Mouse (Mus musculus) erythroblast, adult 5-6 weeks (primary cell): ENCODE results near the gene Ppig. TPM values are rescaled to one million over a fixed set of nuclear protein-coding genes. Genes with fewer than 3 reads are reported as not detected.

Experiments used
- ATAC-seq: replicated peaks from 2 replicates; pipeline ENCODE4 v1.8.0; 2016; ENCODE audit warnings: moderate number of reproducible peaks, mild to moderate bottlenecking, moderate TSS enrichment, inconsistent platforms; ENCODE audit not compliant: poor library complexity, low FRiP score, severe bottlenecking
- total RNA-seq, 2 experiments: library from RNA; stranded (forward) in 1 of 2; stranded (reverse) in 1 of 2; fragments of 150-400 nt in 1 of 2; fragments of 200-764, 138-1000 nt in 1 of 2; gene quantifications; 2 replicates each; pipeline versions ENCODE4 v1.2.3 to v1.2.4; 2015 to 2017; ENCODE audit warnings: low replicate concordance in 2 of 2

Ppig gene
- total RNA-seq, 2 experiments from 2014 or later = 14.9 to 33.6 TPM

DNA sequence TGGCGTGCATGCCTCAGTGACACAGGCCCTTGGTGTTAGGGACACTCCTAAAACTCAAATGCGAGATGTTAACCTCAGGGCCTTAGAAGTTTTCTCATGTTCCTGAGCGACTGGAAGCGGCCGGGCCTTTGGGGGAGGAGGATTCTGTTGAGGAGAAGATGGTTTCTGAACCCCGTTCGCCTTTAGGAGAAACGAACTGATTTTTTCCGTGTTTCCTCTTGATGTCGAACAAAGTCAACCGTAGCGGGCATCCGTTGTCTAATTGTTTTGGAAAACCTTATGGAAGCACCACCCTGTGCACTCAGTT lies 1.1 kb downstream of the Ppig start:
- no peak; the same call in 1 of the 2 replicates for ATAC-seq

DNA sequence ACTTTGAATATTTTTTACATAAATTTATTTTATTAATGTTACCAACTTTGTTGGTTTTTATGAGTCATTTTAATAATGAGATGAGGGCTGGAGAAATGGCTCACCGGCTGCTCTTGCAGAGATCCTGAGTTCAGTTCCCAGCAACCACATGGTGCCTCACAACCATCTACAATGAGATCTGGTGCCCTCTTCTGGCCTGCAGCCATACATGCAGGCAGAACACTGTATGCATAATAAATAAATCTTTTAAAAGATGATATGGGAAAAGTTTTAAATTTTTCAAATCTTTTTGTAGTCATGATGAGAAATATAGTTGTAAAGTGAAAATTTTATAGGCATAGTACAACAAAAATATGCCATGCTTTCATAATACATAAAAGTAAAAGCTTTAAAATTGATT lies 22.7 kb downstream of the Ppig start:
- ATAC-seq = no peak

DNA sequence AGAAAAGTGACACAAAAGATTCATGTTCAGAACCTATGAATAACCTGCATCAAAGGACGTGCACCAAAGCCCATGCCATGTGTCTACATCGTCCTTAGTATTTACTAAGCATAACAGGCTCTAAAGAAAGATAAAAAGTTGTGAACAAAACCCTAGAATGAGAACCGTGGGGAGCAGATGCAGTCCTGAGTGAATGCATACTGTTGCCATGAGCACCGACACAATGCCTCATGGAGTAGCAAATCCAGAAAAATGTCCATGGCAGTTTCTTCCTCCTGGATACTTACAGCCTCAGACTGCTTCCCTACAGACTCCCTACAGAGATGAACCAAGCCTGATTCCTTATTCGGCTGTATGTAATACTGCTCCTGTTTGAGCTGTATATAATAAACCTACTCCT lies 38.6 kb downstream of the Ppig start:
- ATAC-seq = no peak

DNA sequence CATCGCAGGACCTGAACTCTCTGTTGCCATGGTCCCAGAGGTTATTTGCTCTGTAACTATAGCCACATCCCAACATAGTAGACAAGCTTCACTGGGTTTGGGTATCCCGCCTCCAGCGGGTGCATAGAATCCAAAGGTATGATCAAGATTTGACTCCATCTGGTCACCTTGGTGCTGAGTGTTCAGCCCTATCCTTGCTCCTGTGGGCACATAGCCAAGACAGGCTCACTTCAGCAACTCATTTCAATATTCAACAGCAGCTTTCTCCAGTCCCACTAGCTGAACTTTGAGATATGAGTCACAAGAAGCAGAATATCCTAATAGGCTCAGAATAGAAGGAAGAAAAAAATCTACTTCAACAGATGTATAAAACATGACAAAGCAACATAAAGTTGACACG lies 41.0 kb downstream of the Ppig start:
- ATAC-seq = no peak

DNA sequence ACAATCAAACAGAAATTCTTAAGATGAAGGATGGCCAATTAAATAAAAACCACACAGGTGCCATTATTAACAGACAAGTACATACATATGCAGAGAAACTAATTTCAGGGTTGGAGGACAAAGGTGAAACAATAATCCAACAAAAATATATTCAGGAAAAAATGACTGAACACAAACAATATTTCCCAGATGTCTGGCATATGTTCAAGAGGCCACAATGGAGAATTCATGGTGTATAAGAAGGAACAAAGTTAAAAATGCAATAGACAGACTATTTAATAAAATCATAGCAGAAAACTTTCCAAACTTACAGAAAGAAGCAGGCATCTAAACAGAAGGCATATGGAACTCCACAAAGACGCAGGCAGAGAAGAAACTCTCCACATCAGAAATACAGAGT lies 42.4 kb downstream of the Ppig start:
- no peak for ATAC-seq

DNA sequence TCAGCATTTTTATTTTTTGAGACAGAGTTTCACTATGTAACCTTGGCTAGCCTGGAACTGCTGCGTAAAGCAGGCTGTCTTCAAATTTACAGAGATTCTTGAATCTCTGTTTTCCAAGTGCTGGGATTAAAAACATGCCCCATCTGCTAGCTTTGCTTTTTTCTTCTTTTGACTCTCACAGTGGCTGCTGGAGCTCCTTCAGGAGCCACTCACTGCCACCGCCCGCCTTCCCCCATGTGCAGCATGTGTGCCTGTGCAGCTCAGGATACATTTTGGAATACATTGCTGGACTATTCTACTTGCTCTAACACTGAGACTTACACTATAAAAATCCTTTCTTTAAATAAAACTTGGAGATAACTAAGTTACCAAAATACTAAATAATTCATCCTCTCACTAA lies 51.0 kb downstream of the Ppig start:
- ATAC-seq = no peak

DNA sequence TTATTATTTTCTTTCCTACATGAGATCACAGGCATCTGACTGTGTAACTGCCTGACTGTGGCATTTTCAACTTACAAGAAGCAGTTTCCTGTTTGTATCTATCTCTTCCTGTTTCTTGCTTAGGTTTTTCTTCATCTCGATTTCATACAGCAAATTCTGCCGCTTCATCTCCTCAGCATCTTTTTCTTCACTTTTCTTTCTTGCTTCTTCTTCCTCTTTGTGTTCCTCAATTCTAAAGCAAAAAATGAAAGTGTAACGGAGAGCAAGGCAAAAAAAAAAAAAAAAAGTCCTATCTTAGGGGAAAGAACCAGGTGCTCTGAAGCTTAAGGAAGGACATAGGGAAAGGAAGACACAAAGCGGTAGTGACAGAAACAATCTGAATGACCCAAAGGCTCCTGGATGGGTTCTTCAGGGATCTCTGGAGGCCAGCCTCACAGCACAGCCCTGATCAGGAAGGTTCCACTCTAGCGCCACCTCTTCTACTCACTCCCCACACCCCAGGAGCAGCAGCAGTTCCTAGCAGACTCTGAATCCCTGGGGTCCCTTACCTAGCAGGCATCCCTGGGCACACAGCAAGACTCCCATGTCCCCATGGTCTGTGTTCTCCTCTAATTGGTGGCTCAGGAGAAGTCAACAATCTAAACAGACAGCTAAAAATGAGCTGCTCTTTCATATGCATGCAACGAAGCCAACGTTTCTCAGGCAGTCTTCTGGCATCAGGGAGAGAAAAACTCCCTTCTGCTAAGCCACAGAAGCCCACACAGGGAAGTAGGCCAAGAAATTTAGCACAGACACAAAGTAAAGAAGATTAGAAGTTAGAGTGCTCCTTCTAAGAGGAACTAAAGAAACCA lies 55.9 kb downstream of the Ppig start:
- ATAC-seq = peak; percentile 59; the same call in 1 of the 2 replicates

DNA sequence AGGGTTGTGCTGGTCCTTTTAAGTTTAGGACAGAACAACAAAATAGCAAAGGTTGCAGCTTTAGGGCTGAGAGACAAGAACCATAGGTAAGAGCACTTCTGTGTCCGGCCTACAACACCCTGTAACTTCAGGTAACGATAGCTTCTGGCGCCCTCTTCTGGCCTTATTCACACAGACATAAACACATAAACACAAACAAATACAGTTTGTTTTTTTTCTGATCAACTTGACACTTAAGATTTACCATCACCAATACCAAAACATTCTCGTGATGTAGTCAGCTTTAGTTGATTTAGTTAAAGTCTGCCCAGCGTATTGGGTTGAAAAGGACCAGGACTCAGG lies 56.5 kb downstream of the Ppig start:
- peak; percentile 83 for ATAC-seq

DNA sequence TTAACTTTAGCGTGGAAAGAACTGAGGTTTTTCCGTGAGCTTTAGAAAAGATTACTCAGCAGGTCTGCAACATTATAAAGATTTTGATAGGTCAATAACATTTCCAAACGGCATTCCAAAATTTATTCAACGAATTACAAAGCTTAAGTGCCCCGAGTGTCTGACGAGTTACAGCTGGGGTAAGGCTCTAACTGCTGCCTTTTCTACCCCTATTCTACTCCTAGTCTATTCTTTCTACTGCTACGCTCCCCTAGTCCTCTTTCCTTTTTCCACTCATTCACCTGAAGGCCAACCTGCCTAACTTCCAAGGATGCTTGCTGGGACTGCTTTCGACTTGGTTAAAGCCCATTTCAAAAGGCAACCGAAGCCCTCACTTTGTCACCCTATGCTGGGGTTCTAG lies 66.6 kb downstream of the Ppig start:
- no peak; the same call in 1 of the 2 replicates for ATAC-seq

DNA sequence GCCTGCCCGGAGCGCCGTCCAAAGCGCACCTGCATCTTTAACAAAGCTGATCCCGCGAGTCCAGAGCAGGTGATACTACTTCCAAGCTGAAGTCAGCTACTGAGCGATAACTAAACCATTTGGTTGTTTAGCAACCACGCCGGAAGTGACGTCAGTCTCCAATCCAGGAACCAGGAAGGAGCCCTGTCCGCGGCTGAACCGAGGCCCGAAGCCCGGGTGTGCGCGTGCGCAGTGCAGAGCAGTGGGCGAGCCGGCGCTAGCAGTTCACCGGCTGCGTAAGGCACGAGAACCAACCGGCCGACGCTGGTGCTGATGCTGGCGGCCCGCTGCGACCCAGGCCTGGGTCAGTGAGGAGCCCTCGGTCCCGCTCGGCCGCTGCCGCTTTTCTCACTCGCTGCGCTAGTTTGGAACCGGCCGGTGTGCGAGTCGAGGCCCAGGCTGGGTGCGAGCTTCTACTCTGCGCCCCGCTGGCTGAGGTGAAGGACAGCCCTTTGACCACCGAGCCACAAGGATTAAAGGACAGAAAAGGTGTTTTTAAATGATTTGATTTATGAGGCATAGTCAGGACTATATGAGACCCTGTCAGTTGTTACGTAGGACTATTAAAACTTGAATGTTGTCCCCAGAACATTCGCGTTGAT lies 67.2 kb downstream of the Ppig start, which contains the start of the genes Ccdc173 and Phospho2:
TSS of gene Ccdc173 (minus strand) at position 147 of the 641 bp plus-strand sequence.
TSS of gene Phospho2 (plus strand) at position 195 of the 641 bp plus-strand sequence.
- ATAC-seq = peak; percentile 92

DNA sequence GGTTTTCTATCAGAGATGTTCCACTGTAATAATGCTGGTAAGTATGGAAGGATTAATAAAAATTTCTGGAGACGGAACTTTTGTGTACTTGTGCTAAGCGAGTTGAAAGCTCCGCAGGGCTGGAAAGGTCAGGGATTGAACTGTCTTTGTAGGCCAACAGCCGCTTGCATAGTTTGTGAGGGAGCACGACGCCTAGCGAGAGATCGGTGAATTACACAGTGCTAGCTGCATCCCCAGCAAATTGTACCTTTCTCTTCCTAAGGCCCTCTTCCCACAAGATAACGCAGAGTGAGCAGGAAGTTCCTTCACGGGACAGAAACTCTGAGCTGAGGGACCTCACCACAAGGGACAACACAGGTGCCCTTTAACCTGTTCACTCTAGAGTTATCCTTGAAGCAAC lies 67.9 kb downstream of the Ppig start:
- ATAC-seq = peak; percentile 87

DNA sequence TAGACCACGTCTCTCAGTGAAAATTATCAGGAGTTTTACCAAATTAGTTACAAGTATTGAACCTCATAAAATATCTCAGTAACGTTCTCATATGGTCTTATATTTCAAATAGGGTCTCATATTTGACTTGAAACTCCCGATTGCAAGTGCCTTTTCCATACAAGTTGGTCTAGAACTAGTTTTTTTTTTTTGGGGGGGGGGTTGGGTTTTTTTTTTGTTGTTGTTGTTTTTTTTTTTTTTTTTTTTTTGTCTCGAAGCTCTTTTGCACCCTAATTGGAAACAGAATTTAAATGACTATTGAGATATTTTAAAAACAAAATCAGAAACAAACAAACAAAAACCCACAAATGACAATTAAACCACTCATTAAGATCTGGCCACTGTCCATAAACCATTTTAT lies 68.4 kb downstream of the Ppig start:
- no peak for ATAC-seq

DNA sequence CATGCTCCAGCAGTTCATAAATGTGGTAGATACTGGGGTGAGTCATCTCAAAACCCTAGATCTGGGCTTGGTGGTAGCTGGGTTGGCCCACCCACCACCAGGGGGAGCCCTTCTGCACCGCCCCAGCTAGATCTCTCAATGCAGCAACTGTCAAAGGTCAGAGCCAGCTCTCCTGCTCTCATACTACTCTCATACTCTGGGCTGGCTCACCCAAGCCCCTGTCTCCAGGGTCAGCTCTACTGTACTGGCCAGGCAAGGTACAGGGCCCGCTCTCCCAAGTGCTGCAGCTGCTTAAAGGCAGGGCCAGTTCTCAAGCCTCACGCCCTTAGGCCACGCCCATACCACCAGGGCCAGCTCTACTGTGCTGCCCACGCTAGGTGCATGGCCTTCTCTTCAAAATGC lies 80.6 kb downstream of the Ppig start:
- peak; percentile 97 for ATAC-seq

Other genes starting within 250 kb of the Ppig start
- not detected in 2 replicates for gene Lrp2, start 136.5 kb upstream of the Ppig start, total RNA-seq (2015; ENCODE audit: low replicate concordance)
- gene Lrp2, start 136.5 kb upstream of the Ppig start, total RNA-seq (2017; ENCODE audit: low replicate concordance) = not detected in 2 replicates
- gene Bbs5, start 75.4 kb upstream of the Ppig start, total RNA-seq (2015; ENCODE audit: low replicate concordance) = not detected in 2 replicates
- not detected in 2 replicates for gene Bbs5, start 75.4 kb upstream of the Ppig start, total RNA-seq (2017; ENCODE audit: low replicate concordance)
- 1.3 TPM in 1 of 2 replicates, not detected in the other for gene Klhl41, start 52.4 kb upstream of the Ppig start, total RNA-seq (2015; ENCODE audit: low replicate concordance)
- gene Klhl41, start 52.4 kb upstream of the Ppig start, total RNA-seq (2017; ENCODE audit: low replicate concordance) = not detected in 2 replicates
- gene Fastkd1, start 9.0 kb upstream of the Ppig start, total RNA-seq (2015; ENCODE audit: low replicate concordance) = 4.2 and 5.0 TPM in 2 replicates
- 1.3 and 1.9 TPM in 2 replicates for gene Fastkd1, start 9.0 kb upstream of the Ppig start, total RNA-seq (2017; ENCODE audit: low replicate concordance)
- gene Ccdc173, start 67.0 kb downstream of the Ppig start, total RNA-seq (2015; ENCODE audit: low replicate concordance) = 1.5 TPM in 1 of 2 replicates, not detected in the other
- gene Ccdc173, start 67.0 kb downstream of the Ppig start, total RNA-seq (2017; ENCODE audit: low replicate concordance) = 1.1 and 2.0 TPM in 2 replicates
- 8.4 and 15.4 TPM in 2 replicates for gene Phospho2, start 67.1 kb downstream of the Ppig start, total RNA-seq (2015; ENCODE audit: low replicate concordance)
- gene Phospho2, start 67.1 kb downstream of the Ppig start, total RNA-seq (2017; ENCODE audit: low replicate concordance) = 10.2 and 12.0 TPM in 2 replicates
- 2.1 and 2.7 TPM in 2 replicates for gene Klhl23, start 99.4 kb downstream of the Ppig start, total RNA-seq (2015; ENCODE audit: low replicate concordance)
- 3.6 and 10.4 TPM in 2 replicates for gene Klhl23, start 99.4 kb downstream of the Ppig start, total RNA-seq (2017; ENCODE audit: low replicate concordance)
- 90.3 and 130 TPM in 2 replicates for gene Ssb, start 139.0 kb downstream of the Ppig start, total RNA-seq (2015; ENCODE audit: low replicate concordance)
- gene Ssb, start 139.0 kb downstream of the Ppig start, total RNA-seq (2017; ENCODE audit: low replicate concordance) = 98.7 and 161 TPM in 2 replicates
- 22.8 and 34.0 TPM in 2 replicates for gene Mettl5, start 163.1 kb downstream of the Ppig start, total RNA-seq (2015; ENCODE audit: low replicate concordance)
- gene Mettl5, start 163.1 kb downstream of the Ppig start, total RNA-seq (2017; ENCODE audit: low replicate concordance) = 33.3 and 50.2 TPM in 2 replicates
- 63.7 and 68.0 TPM in 2 replicates for gene Ubr3, start 174.7 kb downstream of the Ppig start, total RNA-seq (2015; ENCODE audit: low replicate concordance)
- 83.7 and 117 TPM in 2 replicates for gene Ubr3, start 174.7 kb downstream of the Ppig start, total RNA-seq (2017; ENCODE audit: low replicate concordance)